Mouse (Mus musculus): ENCODE measurements around the gene Gpr88. TPM values are rescaled to one million over a fixed set of nuclear protein-coding genes. Genes with fewer than 3 reads are reported as not detected.

Gene Gpr88
- polyA plus RNA-seq (2015; fragmentation: Nextera tagmentation; extraction: Ambion mirVana): 3.0 and 3.2 TPM in 2 replicates

DNA sequence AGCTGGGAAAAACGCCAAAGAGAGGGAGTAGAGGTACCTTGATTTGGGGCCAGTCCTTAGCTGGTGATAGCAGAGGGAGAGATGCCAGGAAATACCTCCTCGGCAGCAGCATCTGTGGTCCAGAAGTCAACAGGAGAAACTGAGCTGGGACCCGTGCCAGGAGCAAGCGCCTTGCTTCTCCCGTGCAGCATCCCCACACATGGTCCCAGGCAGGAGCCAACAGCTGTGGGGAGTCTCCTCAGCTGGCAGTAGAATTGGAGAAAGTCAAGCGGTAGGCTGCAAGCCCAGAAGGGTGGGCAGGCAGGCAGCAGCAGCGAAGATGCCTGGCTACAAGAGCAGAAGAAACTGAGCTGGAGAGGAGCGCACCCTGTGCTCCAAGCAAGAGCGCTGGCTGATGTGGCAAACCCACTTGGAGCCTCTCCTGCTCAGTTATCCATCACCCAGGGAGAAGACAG, at the start of gene Gpr88:
Gene Gpr88 (minus strand): TSS at position 427 of the 455 bp plus-strand sequence.
- peak within 1 kb of the TSS; percentile 41; the same call in 1 of the 2 replicates for H3K27ac ChIP-seq
- 3% methylated on average over 9 of the region's 9 CpGs for WGBS
- peak within 1 kb of the TSS; percentile 68 for H3K4me3 ChIP-seq
- H3K4me2 ChIP-seq: peak within 1 kb of the TSS; percentile 97
- H3K9ac ChIP-seq: peak within 1 kb of the TSS; percentile 58
- no peaks in the 10 kb centered on the region for H3K36me3 ChIP-seq (replicated peaks)
- H3K4me1 ChIP-seq: peaks cover 23% of the 10 kb centered on the region
- H3K27me3 ChIP-seq (replicated peaks): peaks cover 24% of the 10 kb centered on the region
- ATAC-seq (replicated peaks): peak; percentile 48
- H3K9me3 ChIP-seq: no peaks in the 10 kb centered on the region

- no peak overlapping the region for H3K27ac ChIP-seq
- WGBS: 97% methylated on average over 7 of the region's 7 CpGs
- ATAC-seq (replicated peaks): no peak
- H3K9me3 ChIP-seq: no peaks in the 10 kb centered on the region
- H3K27me3 ChIP-seq (replicated peaks): no peaks in the 10 kb centered on the region
- H3K4me3 ChIP-seq: no peak overlapping the region
- H3K4me1 ChIP-seq: no peaks in the 10 kb centered on the region
- no peaks in the 10 kb centered on the region for H3K36me3 ChIP-seq (replicated peaks)
- no peak overlapping the region for H3K9ac ChIP-seq
- H3K4me2 ChIP-seq: no peak overlapping the region
Measured at GRCm38 (mm10) chr3:116302581-116302980, 49.3 kb upstream of the Gpr88 start.

DNA sequence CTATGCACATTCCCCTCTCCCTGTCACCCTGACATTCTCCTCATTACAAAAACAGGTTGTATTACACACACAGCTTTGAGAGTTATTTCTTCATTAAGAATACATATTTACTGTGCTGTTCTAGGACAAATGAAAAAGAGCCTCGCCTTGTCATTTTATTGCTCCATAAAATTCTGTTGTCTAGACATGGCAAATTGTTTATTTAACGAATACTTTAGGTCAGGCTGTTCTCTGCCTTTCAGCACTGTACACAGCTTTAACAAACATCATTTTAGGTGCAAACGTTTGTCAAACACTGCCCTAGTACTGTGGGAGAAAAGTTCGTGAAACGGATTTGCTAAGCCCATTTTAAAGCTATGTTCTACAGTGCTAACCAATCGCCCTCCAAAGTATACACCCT, 48.5 kb upstream of the Gpr88 start:
- Histone ChIP-seq H3K9ac (no peak overlapping the region), H3K27me3 (replicated peaks) (no peaks in the 10 kb centered on the region), H3K9me3 (no peaks in the 10 kb centered on the region), H3K4me1 (no peaks in the 10 kb centered on the region), H3K4me2 (no peak overlapping the region), H3K36me3 (replicated peaks) (no peaks in the 10 kb centered on the region), H3K4me3 (no peak overlapping the region), H3K27ac (no peak overlapping the region)
- 89% methylated on average over 6 of the region's 6 CpGs for WGBS
- no peak for ATAC-seq (replicated peaks)

- Histone ChIP-seq H3K4me3 (no peak overlapping the region), H3K36me3 (replicated peaks) (no peaks in the 10 kb centered on the region), H3K27me3 (replicated peaks) (no peaks in the 10 kb centered on the region), H3K4me2 (no peak overlapping the region), H3K27ac (no peak overlapping the region), H3K9ac (no peak overlapping the region), H3K4me1 (no peaks in the 10 kb centered on the region), H3K9me3 (no peaks in the 10 kb centered on the region)
- WGBS: 94% methylated on average over 10 of the region's 10 CpGs
- no peak for ATAC-seq (replicated peaks)
Measured at GRCm38 (mm10) chr3:116298727-116299126, 45.4 kb upstream of the Gpr88 start.

DNA sequence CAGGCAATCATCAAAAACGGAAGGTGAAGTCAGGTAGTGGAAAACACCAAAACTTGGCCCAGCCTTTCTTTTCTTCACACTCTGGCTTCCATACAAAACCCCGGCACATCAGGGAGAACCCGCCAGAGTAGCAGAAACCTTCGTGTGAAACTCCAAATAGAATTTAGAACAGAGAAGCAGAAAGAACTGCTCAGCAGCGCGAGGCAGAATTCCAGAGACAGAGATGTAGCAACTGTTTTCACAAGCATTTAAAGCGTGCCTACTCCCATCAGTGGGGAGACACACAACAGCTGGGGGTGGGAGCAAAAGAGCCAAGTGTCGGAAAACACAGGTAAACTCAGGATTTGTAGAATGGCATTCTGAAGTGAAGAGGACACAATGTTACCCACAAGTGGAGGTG, 44.7 kb upstream of the Gpr88 start:
- Histone ChIP-seq H3K27ac (no peak overlapping the region), H3K4me3 (no peak overlapping the region), H3K36me3 (replicated peaks) (no peaks in the 10 kb centered on the region), H3K4me2 (no peak overlapping the region), H3K27me3 (replicated peaks) (no peaks in the 10 kb centered on the region), H3K9me3 (no peaks in the 10 kb centered on the region), H3K4me1 (no peaks in the 10 kb centered on the region), H3K9ac (no peak overlapping the region)
- 88% methylated on average over 8 of the region's 8 CpGs for WGBS
- ATAC-seq (replicated peaks): no peak

- no peaks in the 10 kb centered on the region for H3K27me3 ChIP-seq (replicated peaks)
- no peak for ATAC-seq (replicated peaks)
- no peaks in the 10 kb centered on the region for H3K36me3 ChIP-seq (replicated peaks)
- no peak overlapping the region for H3K4me3 ChIP-seq
- H3K4me2 ChIP-seq: no peak overlapping the region
- H3K27ac ChIP-seq: no peak overlapping the region
- H3K9ac ChIP-seq: no peak overlapping the region
- WGBS: 96% methylated on average over 7 of the region's 7 CpGs
- H3K4me1 ChIP-seq: no peaks in the 10 kb centered on the region
- no peaks in the 10 kb centered on the region for H3K9me3 ChIP-seq
Measured at GRCm38 (mm10) chr3:116297170-116297569, 43.9 kb upstream of the Gpr88 start.

DNA sequence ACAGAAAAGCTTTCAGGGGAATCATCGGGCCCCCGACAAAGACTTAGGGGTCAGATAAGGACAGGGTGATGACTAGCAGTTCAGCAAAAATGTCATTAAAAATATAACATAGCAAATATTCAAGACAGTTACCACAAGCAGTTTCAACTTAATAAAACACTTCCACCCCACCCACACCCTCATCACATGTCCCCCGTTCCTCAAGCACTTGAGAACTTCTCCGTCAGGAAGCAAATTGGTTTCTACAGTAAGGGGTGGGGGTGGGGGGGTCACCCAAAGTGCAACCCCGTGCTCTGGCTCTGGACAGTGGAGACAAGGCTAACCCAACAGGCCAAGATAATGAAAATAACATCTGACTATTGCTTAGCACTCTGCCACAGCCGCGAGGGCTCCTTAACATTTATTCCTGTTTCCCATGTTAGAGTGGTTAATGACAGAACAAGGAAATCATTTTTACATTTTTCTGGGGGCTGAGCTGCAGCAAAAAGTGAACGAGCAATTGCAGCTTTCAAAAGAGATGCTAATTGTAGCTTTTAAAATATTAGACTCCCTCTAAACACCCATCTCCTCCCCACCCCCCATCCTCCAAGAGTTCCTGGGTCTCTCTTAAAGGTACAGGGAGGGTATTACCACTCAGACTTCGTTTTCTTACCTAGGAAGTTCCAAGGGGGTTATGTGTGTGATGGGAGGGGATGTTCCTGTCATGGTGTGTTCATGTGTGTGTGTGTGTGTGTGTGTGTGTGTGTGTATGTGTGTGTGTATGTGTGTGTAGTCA, 36.9 kb upstream of the Gpr88 start:
- Histone ChIP-seq H3K27ac (no peak overlapping the region), H3K9me3 (no peaks in the 10 kb centered on the region), H3K27me3 (replicated peaks) (no peaks in the 10 kb centered on the region), H3K4me2 (no peak overlapping the region), H3K4me3 (no peak overlapping the region), H3K36me3 (replicated peaks) (no peaks in the 10 kb centered on the region), H3K4me1 (no peaks in the 10 kb centered on the region), H3K9ac (no peak overlapping the region)
- ATAC-seq (replicated peaks): no peak
- WGBS: 91% methylated on average over 9 of the region's 9 CpGs

DNA sequence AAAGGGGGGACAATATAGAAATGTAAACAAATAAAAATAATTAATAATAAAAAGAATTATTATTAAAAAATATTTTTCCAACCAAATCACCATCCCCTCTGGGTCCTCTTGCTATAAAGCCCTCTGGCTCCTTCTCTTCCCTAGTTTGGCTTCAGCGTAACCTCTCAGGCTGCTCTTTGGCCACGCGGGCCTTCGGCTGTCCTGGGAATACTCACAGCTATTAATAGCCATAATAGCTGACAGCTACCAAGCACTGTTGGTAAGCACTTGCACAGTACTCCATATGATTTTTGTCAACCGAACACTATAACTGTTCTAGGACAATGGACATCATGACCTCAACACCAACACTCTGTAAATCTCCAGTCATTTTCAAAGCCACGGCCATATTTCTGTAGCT, 35.5 kb upstream of the Gpr88 start:
- Histone ChIP-seq H3K9me3 (no peaks in the 10 kb centered on the region), H3K36me3 (replicated peaks) (no peaks in the 10 kb centered on the region), H3K27me3 (replicated peaks) (no peaks in the 10 kb centered on the region), H3K4me2 (no peak overlapping the region), H3K9ac (no peak overlapping the region), H3K27ac (no peak overlapping the region), H3K4me1 (no peaks in the 10 kb centered on the region), H3K4me3 (no peak overlapping the region)
- 92% methylated on average over 6 of the region's 6 CpGs for WGBS
- no peak for ATAC-seq (replicated peaks)

GRCm38 (mm10) chr3:116284735-116285134, 31.4 kb upstream of the Gpr88 start:
- WGBS: 90% methylated on average over 4 of the region's 4 CpGs
- Histone ChIP-seq H3K9me3 (no peaks in the 10 kb centered on the region), H3K4me1 (no peaks in the 10 kb centered on the region), H3K36me3 (replicated peaks) (no peaks in the 10 kb centered on the region), H3K4me2 (no peak overlapping the region), H3K27me3 (replicated peaks) (no peaks in the 10 kb centered on the region), H3K27ac (no peak overlapping the region), H3K4me3 (no peak overlapping the region), H3K9ac (no peak overlapping the region)
- no peak for ATAC-seq (replicated peaks)

GRCm38 (mm10) chr3:116283996-116284395, 30.7 kb upstream of the Gpr88 start:
- ATAC-seq (replicated peaks): no peak
- Histone ChIP-seq H3K4me3 (no peak overlapping the region), H3K27ac (no peak overlapping the region), H3K4me2 (no peak overlapping the region), H3K27me3 (replicated peaks) (no peaks in the 10 kb centered on the region), H3K4me1 (no peaks in the 10 kb centered on the region), H3K9ac (no peak overlapping the region), H3K9me3 (no peaks in the 10 kb centered on the region), H3K36me3 (replicated peaks) (no peaks in the 10 kb centered on the region)
- WGBS: 23% methylated on average over 2 of the region's 2 CpGs

- ATAC-seq (replicated peaks): no peak
- no peak overlapping the region for H3K4me3 ChIP-seq
- no peaks in the 10 kb centered on the region for H3K36me3 ChIP-seq (replicated peaks)
- no peak overlapping the region for H3K9ac ChIP-seq
- H3K9me3 ChIP-seq: no peaks in the 10 kb centered on the region
- 94% methylated on average over 6 of the region's 6 CpGs for WGBS
- H3K27ac ChIP-seq: no peak overlapping the region
- no peak overlapping the region for H3K4me2 ChIP-seq
- H3K27me3 ChIP-seq (replicated peaks): no peaks in the 10 kb centered on the region
- H3K4me1 ChIP-seq: no peaks in the 10 kb centered on the region
Measured at GRCm38 (mm10) chr3:116281663-116282062, 28.4 kb upstream of the Gpr88 start.

DNA sequence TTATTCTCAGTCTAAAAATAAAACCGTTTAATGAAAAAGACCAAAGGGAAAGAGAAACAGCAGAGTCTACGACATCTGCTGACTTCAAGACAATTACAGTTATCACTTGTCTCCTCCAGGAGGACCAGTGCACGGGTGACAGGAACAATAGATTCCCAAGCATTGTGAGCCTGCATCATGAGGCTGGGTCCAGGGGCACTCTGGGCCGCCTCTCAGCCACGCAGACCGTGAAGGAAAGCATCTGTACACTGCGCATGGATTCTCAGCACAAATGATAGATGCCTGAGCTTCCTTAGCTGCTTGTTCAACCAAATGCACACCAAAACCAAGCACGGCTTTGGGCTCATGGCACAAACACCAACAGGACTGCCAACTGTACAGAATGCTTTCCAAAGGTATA, 23.8 kb upstream of the Gpr88 start:
- H3K9ac ChIP-seq: no peak overlapping the region
- no peaks in the 10 kb centered on the region for H3K36me3 ChIP-seq (replicated peaks)
- no peaks in the 10 kb centered on the region for H3K27me3 ChIP-seq (replicated peaks)
- no peak for ATAC-seq (replicated peaks)
- H3K4me3 ChIP-seq: no peak overlapping the region
- no peaks in the 10 kb centered on the region for H3K4me1 ChIP-seq
- no peaks in the 10 kb centered on the region for H3K9me3 ChIP-seq
- no peak overlapping the region for H3K4me2 ChIP-seq
- WGBS: 71% methylated on average over 8 of the region's 8 CpGs
- H3K27ac ChIP-seq: no peak overlapping the region

GRCm38 (mm10) chr3:116271679-116272078, 18.4 kb upstream of the Gpr88 start:
- H3K4me3 ChIP-seq: no peak overlapping the region
- no peak overlapping the region for H3K9ac ChIP-seq
- no peaks in the 10 kb centered on the region for H3K36me3 ChIP-seq (replicated peaks)
- 91% methylated on average over 6 of the region's 6 CpGs for WGBS
- no peaks in the 10 kb centered on the region for H3K4me1 ChIP-seq
- ATAC-seq (replicated peaks): no peak
- no peak overlapping the region for H3K4me2 ChIP-seq
- H3K27ac ChIP-seq: no peak overlapping the region
- H3K9me3 ChIP-seq: no peaks in the 10 kb centered on the region
- H3K27me3 ChIP-seq (replicated peaks): no peaks in the 10 kb centered on the region
